Mouse (Mus musculus): ENCODE measurements around the gene Sptan1. TPM values are rescaled to one million over a fixed set of nuclear protein-coding genes. Genes with fewer than 3 reads are reported as not detected.

Gene Sptan1
- total RNA-seq, 2 experiments from 2014 or later: 1,035 to 1,062 TPM

DNA sequence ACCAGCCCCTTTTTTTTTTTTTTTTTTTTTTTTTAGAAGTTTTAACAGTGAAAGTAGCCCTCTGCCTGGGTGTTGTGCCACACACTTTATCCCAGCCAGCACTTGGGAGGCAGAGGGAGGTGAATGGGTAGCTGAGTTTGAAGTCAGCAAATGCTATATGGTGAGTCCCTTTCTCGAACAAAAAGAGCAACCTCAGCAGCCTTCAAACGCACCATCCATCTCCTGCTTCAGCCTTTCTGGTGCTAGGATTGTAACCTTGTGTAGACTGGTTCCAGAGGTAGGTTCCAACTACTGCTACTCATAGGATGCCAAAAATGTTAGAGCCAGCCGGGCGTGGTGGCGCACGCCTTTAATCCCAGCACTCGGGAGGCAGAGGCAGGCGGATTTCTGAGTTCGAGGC lies 111.1 kb downstream of the Sptan1 start:
- no peak for DNase-seq (ENCODE audit: extremely low spot score in 1 of 2, low spot score in 2 of 2)
- intact Hi-C loops (cut with DNase I): loop anchor here (5.0 kb wide), 1 partner anchor 86 kb away; no protein-coding TSS in a partner anchor

GRCm38 (mm10) chr2:30076959-30077358 lies 111.6 kb downstream of the Sptan1 start:
- no peak for DNase-seq (ENCODE audit: extremely low spot score in 1 of 2, low spot score in 2 of 2)
- intact Hi-C loops (cut with DNase I): loop anchor here (5.0 kb wide), 1 partner anchor 85 kb away; no protein-coding TSS in a partner anchor

DNA sequence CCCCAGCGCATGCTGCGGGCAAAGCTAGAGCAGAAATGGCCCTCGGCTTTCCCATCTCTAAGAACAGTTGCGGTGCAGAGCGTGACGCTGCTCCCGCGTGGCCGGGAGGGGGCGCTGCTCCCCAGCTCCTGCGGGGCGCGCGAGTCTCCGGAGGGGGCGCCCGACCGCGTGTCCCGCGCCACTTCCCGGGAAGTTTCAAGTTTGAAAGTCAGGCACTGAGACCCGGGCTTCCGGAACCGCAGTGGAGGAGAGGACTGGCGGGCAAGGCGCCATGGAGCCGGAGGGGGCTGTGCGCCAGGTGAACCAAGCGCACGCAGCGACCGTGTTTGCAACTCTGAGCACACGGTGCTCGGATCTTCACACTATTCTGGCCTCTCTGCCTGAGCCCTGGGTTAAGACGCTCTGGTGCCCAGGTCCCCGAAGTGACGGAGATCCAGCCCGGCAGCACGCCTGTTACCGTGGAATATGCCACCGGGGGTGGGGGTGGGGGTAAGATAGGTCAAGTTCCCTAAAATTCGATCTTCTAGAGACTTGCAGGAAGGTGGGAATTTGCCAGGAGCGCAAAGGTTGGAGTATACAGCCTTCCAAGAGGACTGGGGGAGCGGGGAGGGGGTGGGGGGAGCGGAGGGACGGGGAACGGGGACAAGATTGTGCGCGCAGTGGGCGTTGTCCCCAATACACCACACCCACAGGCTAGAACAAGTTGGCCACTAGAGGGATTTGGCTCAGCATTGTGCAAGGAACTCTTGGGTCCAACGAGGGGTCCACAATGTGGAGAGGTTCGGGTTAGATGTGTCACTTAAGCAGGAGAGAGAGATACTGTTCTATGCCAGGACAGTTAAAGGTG lies 112.4 kb downstream of the Sptan1 start, which contains the start of gene Pkn3:
Pkn3 (plus strand) TSS at position 183 of the 847 bp plus-strand sequence.
- intact Hi-C loops (cut with DNase I): loop anchor here (5.0 kb wide), 1 partner anchor 85 kb away; no protein-coding TSS in a partner anchor
- DNase-seq (ENCODE audit: extremely low spot score in 1 of 2, low spot score in 2 of 2): peak; percentile 70 to 90

DNA sequence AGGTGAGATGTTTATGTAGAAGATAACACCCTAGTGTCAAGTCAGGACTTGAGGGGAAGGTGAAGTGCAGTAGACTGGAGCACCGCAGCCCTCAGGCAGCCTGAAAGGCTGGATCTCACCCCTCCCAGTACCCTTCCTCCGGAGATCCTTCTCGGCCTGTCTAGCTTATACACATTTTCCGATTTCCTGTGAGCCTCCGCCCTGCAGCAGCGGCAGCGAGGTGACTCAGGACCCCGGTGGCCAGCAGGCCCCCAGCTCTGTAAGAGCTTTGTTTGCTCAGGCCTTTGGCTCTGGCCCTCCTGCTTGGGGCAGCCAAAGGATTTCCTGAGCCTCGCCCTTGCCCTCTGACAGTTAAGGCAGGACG lies 113.0 kb downstream of the Sptan1 start:
- intact Hi-C loops (cut with DNase I): loop anchor here (5.0 kb wide), 1 partner anchor 84 kb away; no protein-coding TSS in a partner anchor
- DNase-seq (ENCODE audit: extremely low spot score in 1 of 2, low spot score in 2 of 2): no peak

DNA sequence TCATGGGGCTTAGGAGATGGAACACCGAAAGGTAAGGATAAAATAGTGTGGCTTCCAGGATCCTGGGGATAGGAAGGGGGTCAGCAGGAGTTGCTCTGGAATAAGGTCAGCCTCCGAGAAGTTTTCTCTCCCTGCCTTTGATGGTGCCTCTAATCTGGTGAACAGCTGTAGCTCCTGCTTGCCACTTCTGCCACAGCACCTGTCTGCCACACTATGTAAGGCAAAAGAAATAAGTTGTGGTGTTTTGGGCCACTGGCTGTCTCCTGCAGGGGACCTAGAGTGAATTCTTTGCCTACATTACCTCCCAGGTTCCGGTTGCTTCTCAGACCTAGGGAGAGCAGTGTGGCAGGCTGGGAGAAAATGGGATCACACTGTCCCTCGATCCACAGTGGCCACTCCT lies 113.4 kb downstream of the Sptan1 start:
- intact Hi-C loops (cut with DNase I): loop anchor here (5.0 kb wide), 1 partner anchor 84 kb away; no protein-coding TSS in a partner anchor
- no peak for DNase-seq (ENCODE audit: extremely low spot score in 1 of 2, low spot score in 2 of 2)

GRCm38 (mm10) chr2:30080181-30080800 lies 114.9 kb downstream of the Sptan1 start:
- intact Hi-C loops (cut with DNase I): no loop called here
- DNase-seq (ENCODE audit: extremely low spot score in 1 of 2, low spot score in 2 of 2): no peak

Small RNA genes lying within 50 kb of the gene (microRNA-seq; reads per million reads assigned to microRNA genes)
- gene Mir6997: 6.3 reads per million, percentile 23 among the genes with 10 or more reads in this experiment

Other genes with a start within 250 kb of the Sptan1 start
- 1 to 10 TPM; 2.5 to 2.8 TPM for gene Gm13420, start 213.9 kb upstream of the Sptan1 start, total RNA-seq (2021)
- not detected for gene Gm13547, start 206.2 kb upstream of the Sptan1 start, total RNA-seq (2021)
- 10 to 100 TPM; 34.2 to 38.6 TPM for gene Coq4, start 178.1 kb upstream of the Sptan1 start, total RNA-seq (2021)
- 10 to 100 TPM; 45.9 to 57.2 TPM for gene Trub2, start 177.1 kb upstream of the Sptan1 start, total RNA-seq (2021)
- 10 to 100 TPM; 96.5 to 100.0 TPM for gene Slc27a4, start 162.9 kb upstream of the Sptan1 start, total RNA-seq (2021)
- gene Urm1, start 145.5 kb upstream of the Sptan1 start, total RNA-seq (2021): 10 to 100 TPM; 54.7 to 61.8 TPM
- gene Cercam, start 96.4 kb upstream of the Sptan1 start, total RNA-seq (2021): 10 to 100 TPM; 13.2 to 13.4 TPM
- 100 to 1,000 TPM; 106 to 118 TPM for gene Odf2, start 76.3 kb upstream of the Sptan1 start, total RNA-seq (2021)
- gene Gle1, start 30.1 kb upstream of the Sptan1 start, total RNA-seq (2021): 10 to 100 TPM; 40.8 to 46.6 TPM
- 10 to 100 TPM; 50.0 to 52.1 TPM for gene Wdr34, start 83.3 kb downstream of the Sptan1 start, total RNA-seq (2021)
- gene Set, start 91.8 kb downstream of the Sptan1 start, total RNA-seq (2021): 100 to 1,000 TPM; 219 to 220 TPM
- 1 to 10 TPM; 1.6 TPM for gene Pkn3, start 112.1 kb downstream of the Sptan1 start, total RNA-seq (2021)
- gene Zdhhc12, start 128.1 kb downstream of the Sptan1 start, total RNA-seq (2021): 10 to 100 TPM; 16.8 to 20.8 TPM
- 100 to 1,000 TPM; 110 to 116 TPM for gene Zer1, start 159.0 kb downstream of the Sptan1 start, total RNA-seq (2021)
- gene Tbc1d13, start 168.2 kb downstream of the Sptan1 start, total RNA-seq (2021): 10 to 100 TPM; 60.4 to 71.5 TPM
- 10 to 100 TPM; 18.6 to 23.3 TPM for gene Endog, start 205.9 kb downstream of the Sptan1 start, total RNA-seq (2021)
- gene Spout1, start 212.9 kb downstream of the Sptan1 start, total RNA-seq (2021): 10 to 100 TPM; 37.0 to 40.3 TPM
- gene Kyat1, start 240.3 kb downstream of the Sptan1 start, total RNA-seq (2021): 10 to 100 TPM; 13.1 to 15.8 TPM